Mouse (Mus musculus): ENCODE data around the gene Fosb. TPM values are rescaled to one million over a fixed set of nuclear protein-coding genes. Genes with fewer than 3 reads are reported as not detected.

Fosb gene
- total and polyA plus RNA-seq, 2 experiments from 2014 or later, result 0.36 to 5.1 TPM

DNA sequence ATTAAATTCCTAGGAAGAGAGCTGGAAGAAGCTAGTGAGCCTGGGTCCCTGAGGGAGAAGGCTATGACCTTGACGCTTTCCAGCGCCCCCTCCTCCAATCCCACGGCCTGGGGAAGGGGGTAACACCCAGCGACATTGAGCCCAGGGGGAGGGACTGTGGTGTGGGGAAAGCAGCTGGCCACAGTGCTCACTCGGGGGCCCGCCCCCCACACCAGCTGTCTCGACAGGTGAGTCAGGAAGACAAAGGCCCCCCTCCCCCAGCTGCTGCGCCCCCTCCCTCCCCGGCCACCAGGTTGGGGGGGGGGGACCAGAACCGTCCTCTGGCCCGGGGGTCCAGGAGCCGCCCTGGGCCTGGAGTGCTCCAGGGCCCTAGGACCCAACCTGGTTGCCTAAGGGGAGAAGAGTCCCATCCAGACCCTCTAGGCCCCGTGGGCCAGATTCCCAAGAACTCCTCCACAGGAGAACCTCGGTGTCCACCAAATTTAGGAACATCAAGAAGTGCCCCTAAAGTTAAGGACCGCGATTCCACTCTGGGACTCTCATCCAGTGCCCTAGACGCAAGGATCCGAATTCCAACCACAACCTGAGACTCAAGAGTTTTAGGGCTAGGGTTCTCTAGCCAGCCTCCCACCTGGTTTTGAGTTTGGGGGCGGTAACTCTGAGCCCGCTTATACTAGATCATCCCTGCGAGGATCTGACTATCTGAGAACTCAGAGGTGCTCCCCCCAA is 39.2 kb downstream of the Fosb start:
- peak overlapping the region; percentile 72 for H3K4me3 ChIP-seq (ENCODE audit: low read depth, low read length)
- DNase-seq (peak; percentile 30), ATAC-seq (no peak)
- H3K4me1 ChIP-seq (ENCODE audit: insufficient read depth), result peaks cover 15% of the 10 kb centered on the region
- no peaks in the 10 kb centered on the region for H3K9me3 ChIP-seq (ENCODE audit: low read length)
- WGBS, result 2% methylated on average over 16 of the region's 21 CpGs
- peak overlapping the region; percentile 66 for H3K9ac ChIP-seq
- no peaks in the 10 kb centered on the region; the same call in 1 of the 2 replicates for H3K27me3 ChIP-seq (ENCODE audit: insufficient read depth, low read length)
- peak overlapping the region; percentile 29; the same call in 1 of the 2 replicates for H3K27ac ChIP-seq (ENCODE audit: low read depth, low read length)
- TF ChIP-seq CTCF (IDR thresholded peaks at IDR 0.05; ENCODE audit: low read depth), result no peak
- H3K4me2 ChIP-seq (ENCODE audit: low read depth), result peak overlapping the region; percentile 95
- no peaks in the 10 kb centered on the region for H3K36me3 ChIP-seq (ENCODE audit: insufficient read depth)

DNA sequence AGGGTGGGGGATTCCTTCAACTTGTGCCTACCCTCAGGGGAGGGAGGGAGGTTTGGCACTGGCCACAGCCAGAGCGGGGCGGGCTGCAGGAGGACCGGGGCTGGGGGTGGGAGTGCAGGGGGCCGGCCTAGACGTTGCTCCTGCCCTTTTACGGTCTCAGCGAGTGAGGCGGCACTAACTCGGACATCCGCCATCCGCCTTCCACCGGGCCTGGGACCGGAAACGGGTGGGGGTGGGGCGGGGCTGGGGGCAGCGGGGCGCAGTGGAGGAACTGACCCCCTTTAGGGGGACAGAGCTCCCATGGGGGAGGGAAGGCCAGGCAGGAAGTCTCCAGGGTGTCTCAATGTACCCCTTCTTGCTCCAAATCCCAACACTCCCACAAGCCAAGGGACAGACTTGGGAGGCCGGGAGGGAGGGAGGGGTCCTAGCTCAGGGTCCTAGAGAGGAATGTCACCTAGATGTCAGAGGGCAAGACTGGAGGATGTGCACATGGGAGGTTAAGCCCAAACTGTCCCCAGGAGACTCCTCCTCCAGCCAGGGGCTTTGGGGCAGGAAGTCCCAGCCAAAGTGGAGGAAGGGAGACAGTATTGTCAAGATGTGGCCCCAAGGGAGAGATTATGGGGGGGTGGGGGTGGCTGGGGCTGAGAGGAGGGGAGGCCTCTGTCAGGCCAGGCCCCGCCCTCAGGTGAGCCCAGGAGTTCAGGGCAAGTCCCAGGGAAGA is 40.0 kb downstream of the Fosb start:
- Histone ChIP-seq H3K36me3 (ENCODE audit: insufficient read depth) (no peaks in the 10 kb centered on the region), H3K4me3 (ENCODE audit: low read depth, low read length) (peak overlapping the region; percentile 72), H3K27ac (ENCODE audit: low read depth, low read length) (peak overlapping the region; percentile 29; the same call in 1 of the 2 replicates), H3K4me2 (ENCODE audit: low read depth) (peak overlapping the region; percentile 95), H3K27me3 (ENCODE audit: insufficient read depth, low read length) (no peaks in the 10 kb centered on the region), H3K4me1 (ENCODE audit: insufficient read depth) (peaks cover 15% of the 10 kb centered on the region), H3K9me3 (ENCODE audit: low read length) (no peaks in the 10 kb centered on the region), H3K9ac (peak overlapping the region; percentile 66)
- 9% methylated on average over 17 of the region's 19 CpGs for WGBS
- ATAC-seq (no peak), DNase-seq (no peak)
- TF ChIP-seq CTCF (IDR thresholded peaks at IDR 0.05; ENCODE audit: low read depth), result no peak

DNA sequence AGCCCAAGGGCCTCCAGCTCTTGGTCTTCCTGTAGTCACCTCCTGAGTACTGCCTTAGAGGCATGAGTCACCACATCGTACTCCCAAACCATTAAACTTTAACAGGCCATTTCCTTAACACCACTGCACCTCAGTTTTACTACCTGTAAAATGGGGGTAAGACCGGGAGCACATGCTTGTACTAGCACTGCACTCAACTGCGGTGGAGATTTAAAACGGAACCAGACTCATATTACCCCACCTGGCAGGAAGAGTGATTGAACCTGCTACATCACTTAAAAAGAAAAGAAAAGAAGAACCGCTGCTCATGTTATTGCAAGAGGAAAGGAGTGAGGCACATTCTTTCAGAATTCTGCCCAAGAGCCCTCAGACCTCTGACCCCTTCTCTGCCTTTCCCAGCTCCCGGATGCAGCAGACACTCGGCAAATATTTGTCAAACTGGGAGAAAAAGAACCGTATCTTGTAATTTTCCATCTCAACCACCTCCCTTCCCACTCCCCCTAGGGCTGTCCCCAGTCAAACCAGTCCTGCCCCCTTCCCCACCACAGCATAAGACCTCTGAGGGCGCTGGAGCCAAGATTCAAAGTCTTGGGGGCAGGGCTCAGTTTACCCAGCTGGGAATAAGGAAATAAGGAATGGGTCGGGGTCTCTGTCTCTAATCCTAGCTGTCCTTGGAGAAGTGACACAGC is 40.7 kb downstream of the Fosb start:
- Histone ChIP-seq H3K36me3 (ENCODE audit: insufficient read depth) (peaks cover 4% of the 10 kb centered on the region; the same call in 1 of the 2 replicates), H3K4me1 (ENCODE audit: insufficient read depth) (peaks cover 15% of the 10 kb centered on the region), H3K4me2 (ENCODE audit: low read depth) (peak overlapping the region; percentile 95), H3K27me3 (ENCODE audit: insufficient read depth, low read length) (no peaks in the 10 kb centered on the region), H3K9me3 (ENCODE audit: low read length) (no peaks in the 10 kb centered on the region), H3K9ac (no peak overlapping the region), H3K27ac (ENCODE audit: low read depth, low read length) (peak overlapping the region; percentile 29; the same call in 1 of the 2 replicates), H3K4me3 (ENCODE audit: low read depth, low read length) (peak overlapping the region; percentile 72)
- 61% methylated on average over 10 of the region's 10 CpGs for WGBS
- no peak for TF ChIP-seq CTCF (IDR thresholded peaks at IDR 0.05; ENCODE audit: low read depth)
- DNase-seq, result no peak
- ATAC-seq, result no peak

DNA sequence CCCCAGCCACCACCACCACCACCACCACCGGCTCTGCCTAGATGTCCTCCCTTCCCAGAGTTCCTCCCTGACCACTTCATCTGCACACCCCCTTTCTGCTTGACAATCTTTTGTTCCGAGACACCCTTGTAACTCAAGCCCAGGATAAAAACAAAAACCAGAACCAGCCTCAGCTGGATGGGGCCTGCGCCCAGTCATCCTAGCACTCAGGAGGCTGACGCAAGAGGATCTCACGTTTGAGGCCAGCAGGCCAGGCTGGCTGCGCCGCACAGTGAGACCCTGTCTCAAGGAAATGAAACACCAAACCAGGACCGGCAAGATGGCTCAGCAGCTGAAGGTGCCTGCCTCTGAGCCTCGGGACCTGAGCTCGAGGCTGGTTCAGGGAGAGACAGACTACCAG is 42.8 kb downstream of the Fosb start:
- 81% methylated on average over 10 of the region's 10 CpGs for WGBS
- H3K9ac ChIP-seq, result no peak overlapping the region
- TF ChIP-seq CTCF (IDR thresholded peaks at IDR 0.05; ENCODE audit: low read depth), result no peak
- H3K4me2 ChIP-seq (ENCODE audit: low read depth), result no peak overlapping the region
- H3K27ac ChIP-seq (ENCODE audit: low read depth, low read length), result no peak overlapping the region
- H3K9me3 ChIP-seq (ENCODE audit: low read length), result no peaks in the 10 kb centered on the region
- no peaks in the 10 kb centered on the region for H3K27me3 ChIP-seq (ENCODE audit: insufficient read depth, low read length)
- peaks cover 21% of the 10 kb centered on the region for H3K36me3 ChIP-seq (ENCODE audit: insufficient read depth)
- peaks cover 15% of the 10 kb centered on the region for H3K4me1 ChIP-seq (ENCODE audit: insufficient read depth)
- no peak for DNase-seq
- ATAC-seq, result no peak
- H3K4me3 ChIP-seq (ENCODE audit: low read depth, low read length), result no peak overlapping the region

DNA sequence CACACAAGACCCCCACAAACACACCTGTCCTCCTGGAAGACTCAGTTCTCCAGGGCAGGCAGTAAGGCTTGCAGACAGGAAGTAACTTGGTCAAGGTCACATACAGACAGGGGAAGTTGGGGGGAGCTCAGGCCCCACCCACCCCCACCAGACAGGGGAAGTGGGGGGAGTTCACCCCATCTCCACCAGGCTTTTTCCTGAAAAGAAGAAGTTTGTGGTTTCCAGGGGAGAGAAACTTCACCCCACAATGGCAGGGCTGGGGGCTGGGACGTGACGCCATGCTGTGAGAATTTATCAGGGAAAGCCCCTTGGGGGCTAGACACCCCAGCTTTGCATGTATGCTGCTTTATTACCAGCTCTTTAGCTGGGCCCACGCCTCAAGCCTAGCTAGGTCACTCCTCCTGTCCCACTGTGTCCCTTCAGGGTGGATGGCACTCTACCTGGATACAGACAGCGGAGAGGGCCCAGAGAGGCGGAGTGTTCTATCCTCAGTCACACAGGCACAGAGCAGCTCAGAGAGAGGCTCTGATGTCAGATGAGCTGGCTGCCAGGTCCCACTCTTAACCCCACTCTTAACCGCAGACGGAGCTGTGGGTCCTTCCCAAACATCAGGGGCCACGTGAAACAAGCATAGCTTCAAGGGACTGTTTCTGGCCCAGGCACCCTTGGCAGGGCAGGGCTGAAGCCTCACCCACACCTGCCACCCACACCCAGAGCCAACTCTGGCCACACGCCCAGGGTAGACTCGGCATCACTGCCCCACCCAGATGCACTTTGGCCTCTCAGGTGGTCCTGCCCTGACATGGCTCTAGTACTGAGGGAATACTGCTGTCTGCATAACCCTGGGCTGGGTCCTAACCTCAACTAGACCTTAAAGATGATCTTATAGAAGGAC is 43.7 kb downstream of the Fosb start:
- WGBS, result 81% methylated on average over 10 of the region's 10 CpGs

DNA sequence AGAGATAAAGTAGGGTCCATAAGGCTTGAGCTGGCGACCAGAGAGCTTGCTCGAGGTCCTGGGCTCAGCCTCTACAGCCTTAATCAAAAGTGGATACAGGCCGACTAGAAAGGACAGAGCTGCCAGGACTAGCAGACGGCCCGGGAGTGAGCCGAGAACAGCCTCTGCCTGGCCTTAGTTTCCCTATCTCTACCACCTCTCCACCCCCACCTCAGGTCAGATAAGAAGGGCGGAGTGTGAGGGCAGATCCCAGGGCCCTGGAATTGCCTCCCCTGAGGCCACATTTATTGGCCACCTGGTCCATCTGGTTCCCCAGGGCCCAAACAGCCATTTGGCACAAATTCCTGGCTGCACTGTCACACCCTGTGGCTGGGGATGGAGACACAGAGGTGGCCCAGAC is 44.7 kb downstream of the Fosb start:
- no peak for ATAC-seq
- Histone ChIP-seq H3K9me3 (ENCODE audit: low read length) (no peaks in the 10 kb centered on the region), H3K27me3 (ENCODE audit: insufficient read depth, low read length) (no peaks in the 10 kb centered on the region), H3K4me1 (ENCODE audit: insufficient read depth) (peaks cover 7% of the 10 kb centered on the region), H3K27ac (ENCODE audit: low read depth, low read length) (no peak overlapping the region), H3K36me3 (ENCODE audit: insufficient read depth) (peaks cover 36% of the 10 kb centered on the region), H3K4me3 (ENCODE audit: low read depth, low read length) (no peak overlapping the region), H3K9ac (no peak overlapping the region), H3K4me2 (ENCODE audit: low read depth) (no peak overlapping the region)
- no peak for TF ChIP-seq CTCF (IDR thresholded peaks at IDR 0.05; ENCODE audit: low read depth)
- WGBS, result 80% methylated on average over 7 of the region's 7 CpGs
- DNase-seq, result no peak

More for the DNA sequence above, 43.7 kb downstream of the Fosb start:
- Histone ChIP-seq H3K4me3 (ENCODE audit: low read depth, low read length) (no peak overlapping the region), H3K4me1 (ENCODE audit: insufficient read depth) (peaks cover 15% of the 10 kb centered on the region), H3K27me3 (ENCODE audit: insufficient read depth, low read length) (no peaks in the 10 kb centered on the region), H3K9ac (no peak overlapping the region), H3K27ac (ENCODE audit: low read depth, low read length) (no peak overlapping the region), H3K36me3 (ENCODE audit: insufficient read depth) (peaks cover 27% of the 10 kb centered on the region), H3K9me3 (ENCODE audit: low read length) (no peaks in the 10 kb centered on the region), H3K4me2 (ENCODE audit: low read depth) (no peak overlapping the region)
- TF ChIP-seq CTCF (IDR thresholded peaks at IDR 0.05; ENCODE audit: low read depth), result no peak
- ATAC-seq (no peak), DNase-seq (no peak)

Measured in forebrain, postnatal 0 days (tissue).